Mouse (Mus musculus): ENCODE measurements at regions not wholly inside any gene's neighbourhood (a gene's known extent, or its start where the extent isn't known, plus 50 kb on each side); places are given as distances from the start of the nearest gene placed in this dataset.

DNA sequence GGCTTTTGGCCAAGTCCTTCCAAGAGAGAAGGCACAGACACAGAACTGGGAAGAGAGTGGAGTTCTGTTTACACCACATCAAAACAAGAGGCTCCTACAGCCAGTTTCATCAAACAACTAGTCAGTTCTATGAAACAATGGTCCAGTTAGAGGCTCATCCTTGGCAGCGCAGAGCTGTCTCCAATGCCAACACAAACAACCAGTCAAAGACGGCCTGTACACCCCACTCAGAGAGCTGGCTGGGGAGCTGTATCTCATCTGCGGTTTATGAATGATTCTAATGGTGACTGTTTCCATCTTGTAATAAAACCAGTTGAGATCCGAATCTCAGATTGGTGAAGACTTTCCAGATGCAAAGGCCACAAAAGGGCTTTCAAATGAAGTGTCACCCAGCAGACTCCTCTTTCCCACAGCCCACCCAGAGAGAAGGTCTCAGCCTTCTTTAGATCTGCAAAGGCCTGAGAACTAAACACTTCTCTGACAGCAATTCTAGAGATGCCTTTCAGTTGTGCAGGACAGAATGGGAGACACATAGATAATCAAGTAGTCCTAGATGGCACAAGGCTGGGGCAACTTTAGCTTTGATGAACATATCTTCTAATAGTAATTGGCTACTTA is 343.1 kb upstream of the Rasgrp1 start:
- in situ Hi-C loops (cut with MboI, MseI) = no loop called here

GRCm38 (mm10) chr2:117693537-117693936 is 350.7 kb upstream of the Rasgrp1 start:
- in situ Hi-C loops (cut with MboI, MseI) = no loop called here

- in situ Hi-C loops (cut with MboI, MseI) = no loop called here
Measured at GRCm38 (mm10) chr2:117710173-117710813, 367.5 kb upstream of the Rasgrp1 start.

GRCm38 (mm10) chr2:117724066-117724465 is 381.3 kb upstream of the Rasgrp1 start:
- in situ Hi-C loops (cut with MboI, MseI) = no loop called here

DNA sequence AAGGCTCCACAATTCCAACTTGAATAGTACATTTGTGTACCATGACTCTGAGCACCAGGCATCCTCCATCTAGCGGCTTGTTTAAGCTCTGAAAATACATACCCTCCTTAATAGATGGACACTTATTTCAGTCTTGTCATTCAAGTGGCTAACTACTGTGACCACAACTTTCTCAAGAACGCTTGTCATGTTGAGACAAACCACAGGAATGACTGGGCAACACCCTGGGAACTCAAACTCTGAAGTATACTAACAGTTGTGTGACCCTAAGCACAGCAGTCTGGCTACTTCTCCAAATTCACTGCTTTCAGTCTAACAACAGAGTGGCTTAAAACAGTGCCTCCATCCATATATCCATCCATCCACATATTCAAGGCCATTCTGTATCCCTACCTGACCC is 380.4 kb upstream of the Thbs1 start:
- in situ Hi-C loops (cut with MboI, MseI) = no loop called here

DNA sequence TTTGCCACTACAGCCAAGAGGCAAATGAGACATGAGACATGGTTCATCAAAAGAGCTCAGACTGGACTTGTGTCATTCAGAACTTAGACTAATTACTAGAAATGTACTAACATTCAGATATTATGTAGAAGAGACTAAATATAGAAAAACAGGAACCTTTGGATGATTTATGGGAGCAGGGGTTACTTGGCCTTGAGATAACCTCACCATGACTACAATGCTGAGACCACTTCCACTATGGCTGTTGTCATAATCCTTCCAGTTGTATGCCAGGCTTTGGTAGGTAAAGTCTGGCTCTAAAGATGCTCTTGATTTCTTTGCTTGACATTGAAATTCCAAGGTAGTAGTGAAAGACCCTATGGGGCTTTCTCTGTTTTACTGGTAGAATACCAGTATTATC is 369.3 kb upstream of the Thbs1 start:
- in situ Hi-C loops (cut with MboI, MseI) = no loop called here

GRCm38 (mm10) chr2:117743901-117744300 is 367.8 kb upstream of the Thbs1 start:
- in situ Hi-C loops (cut with MboI, MseI) = no loop called here

- in situ Hi-C loops (cut with MboI, MseI) = no loop called here
Measured at GRCm38 (mm10) chr2:117745767-117746166, 365.9 kb upstream of the Thbs1 start.

DNA sequence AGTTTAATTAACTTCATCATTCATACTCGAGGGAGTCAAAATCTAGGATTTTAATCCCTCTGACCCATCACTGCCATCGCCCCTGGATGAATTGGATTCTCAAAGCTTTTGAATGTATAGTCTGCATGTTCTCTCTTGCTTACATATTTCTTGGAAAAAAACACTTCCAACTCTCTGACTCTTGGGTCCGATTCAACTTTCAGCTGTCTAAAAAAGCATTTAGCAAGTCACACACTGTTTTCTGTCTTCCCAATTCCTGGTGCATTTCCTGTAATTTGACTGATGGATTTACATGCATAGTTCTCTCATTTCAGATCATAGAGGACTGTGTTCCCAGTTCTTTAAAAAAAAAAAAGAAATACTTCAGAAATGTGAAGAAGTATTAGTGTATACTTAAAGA is 364.5 kb upstream of the Thbs1 start:
- in situ Hi-C loops (cut with MboI, MseI) = no loop called here

DNA sequence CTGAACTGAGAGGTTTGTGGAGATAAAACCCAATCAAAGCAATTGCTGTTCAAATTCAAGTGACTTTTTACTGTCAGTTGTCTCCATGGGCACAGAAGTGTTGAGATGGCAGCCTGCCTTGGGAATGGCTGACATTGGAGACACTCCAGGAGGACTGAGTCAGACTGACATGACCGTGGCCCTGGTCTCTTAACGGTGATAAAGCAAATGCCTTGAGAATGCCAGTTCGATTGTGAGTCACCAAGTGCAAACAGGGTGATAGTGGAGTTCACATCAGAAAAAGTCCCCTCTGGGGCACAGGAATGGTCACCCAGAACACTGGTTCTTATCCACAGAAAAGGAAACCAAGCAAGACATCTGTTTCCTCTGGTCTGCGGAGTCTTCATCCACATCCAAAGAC is 362.8 kb upstream of the Thbs1 start:
- in situ Hi-C loops (cut with MboI, MseI) = no loop called here

DNA sequence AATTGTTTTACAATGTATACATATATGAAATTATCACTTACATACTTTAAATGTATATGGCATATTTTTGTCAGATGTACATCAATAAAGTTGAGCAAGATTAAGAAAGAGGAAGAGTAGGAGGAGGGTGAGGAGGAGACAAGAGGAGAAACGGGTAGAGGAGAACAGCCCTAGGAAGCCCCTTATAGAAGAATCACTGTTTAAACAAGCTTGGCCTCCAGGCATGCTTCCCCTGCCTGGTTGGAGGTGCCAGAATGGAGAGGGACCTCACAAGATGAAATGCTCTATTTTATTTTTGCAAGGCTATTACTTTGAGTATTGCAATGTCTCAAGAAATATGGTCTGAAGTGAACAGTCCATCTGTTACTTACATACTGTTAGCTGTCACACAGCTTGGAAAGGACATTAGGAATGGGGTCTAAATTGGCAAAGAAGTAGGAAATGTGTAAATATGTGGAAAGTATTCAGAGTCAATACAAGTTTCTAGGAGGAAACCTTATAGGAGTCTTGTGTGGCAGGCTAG is 352.1 kb upstream of the Thbs1 start:
- in situ Hi-C loops (cut with MboI, MseI) = no loop called here

GRCm38 (mm10) chr2:117763631-117764030 is 348.0 kb upstream of the Thbs1 start:
- in situ Hi-C loops (cut with MboI, MseI) = no loop called here

DNA sequence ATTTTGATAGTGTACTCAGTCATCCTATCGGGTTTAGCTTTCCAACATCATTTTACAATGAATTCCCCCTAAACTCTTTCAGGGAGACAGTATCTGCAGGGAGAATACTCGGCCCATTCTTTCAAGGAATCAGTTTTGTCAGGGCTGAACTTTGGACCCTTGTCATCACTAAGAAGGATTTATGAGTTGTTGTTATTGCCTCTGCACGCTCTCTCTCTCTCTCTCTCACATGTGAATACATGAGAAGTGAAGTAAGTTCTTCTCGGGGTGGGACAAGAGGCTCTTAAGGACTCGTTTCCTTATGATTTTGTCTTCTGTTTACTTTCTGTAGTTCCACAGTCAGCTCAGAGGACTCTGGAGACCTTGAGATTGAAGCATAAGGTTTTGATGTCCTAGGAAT is 346.1 kb upstream of the Thbs1 start:
- in situ Hi-C loops (cut with MboI, MseI) = no loop called here

DNA sequence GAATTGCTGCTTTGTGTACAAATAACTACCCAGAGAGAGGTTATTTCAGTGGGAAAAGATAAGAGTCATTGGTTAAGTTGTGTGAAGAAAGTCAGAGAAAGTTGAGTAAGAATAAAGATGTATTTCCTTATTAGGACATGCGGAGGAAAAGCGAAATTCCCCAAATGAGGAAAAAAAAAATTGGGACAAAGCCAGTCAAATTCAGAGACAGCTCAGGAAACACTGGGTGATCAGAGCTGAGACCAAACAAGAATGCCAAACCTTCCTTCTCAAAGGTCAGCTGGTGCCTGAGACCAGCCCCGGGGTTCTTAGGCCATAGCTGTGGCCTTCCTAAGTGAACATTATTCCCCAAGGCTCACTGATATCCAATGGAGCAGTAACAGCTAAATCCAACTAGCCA is 345.2 kb upstream of the Thbs1 start:
- in situ Hi-C loops (cut with MboI, MseI) = no loop called here

- in situ Hi-C loops (cut with MboI, MseI) = no loop called here
Measured at GRCm38 (mm10) chr2:117769402-117770114, 342.1 kb upstream of the Thbs1 start.

GRCm38 (mm10) chr2:117770115-117770485 is 341.6 kb upstream of the Thbs1 start:
- in situ Hi-C loops (cut with MboI, MseI) = no loop called here

DNA sequence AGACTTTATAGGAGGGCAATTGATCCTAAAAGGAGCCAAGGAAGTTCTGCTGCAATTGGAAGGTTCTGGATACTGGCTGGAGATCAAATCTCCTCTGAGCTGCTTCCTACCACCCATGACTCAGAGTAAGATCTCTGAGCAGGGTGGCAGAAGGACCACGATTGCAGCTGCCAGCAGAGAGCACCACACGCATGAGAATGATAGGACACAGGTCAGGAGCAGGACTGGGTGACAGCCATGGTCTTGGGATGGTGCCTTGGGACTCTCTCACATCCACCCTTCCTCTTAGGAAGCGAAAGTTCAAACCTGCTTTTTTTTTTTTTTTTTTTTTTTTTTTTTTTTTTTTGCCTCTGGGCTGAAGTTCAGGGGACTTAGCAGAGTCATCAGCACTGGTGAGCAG is 331.4 kb upstream of the Thbs1 start:
- in situ Hi-C loops (cut with MboI, MseI) = no loop called here

DNA sequence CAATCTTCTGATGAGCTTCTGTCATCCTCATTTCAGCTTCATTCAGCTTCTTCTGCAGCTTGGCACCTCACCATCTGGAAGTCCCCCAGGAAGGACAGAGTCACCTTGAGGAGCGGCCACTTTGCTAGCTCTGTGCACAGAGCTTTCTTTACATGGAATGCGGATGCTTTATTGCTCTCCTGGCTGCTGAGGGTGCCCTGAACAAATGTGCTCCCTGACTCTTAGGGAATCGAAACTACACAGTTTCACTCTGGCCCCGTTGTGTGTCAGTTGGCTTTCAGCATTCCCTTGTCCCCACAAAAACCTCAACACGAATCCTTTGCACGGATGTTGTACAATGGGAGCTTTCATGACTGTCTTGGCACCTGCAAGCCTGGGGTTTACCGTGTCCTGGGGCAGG is 330.9 kb upstream of the Thbs1 start:
- in situ Hi-C loops (cut with MboI, MseI) = no loop called here

DNA sequence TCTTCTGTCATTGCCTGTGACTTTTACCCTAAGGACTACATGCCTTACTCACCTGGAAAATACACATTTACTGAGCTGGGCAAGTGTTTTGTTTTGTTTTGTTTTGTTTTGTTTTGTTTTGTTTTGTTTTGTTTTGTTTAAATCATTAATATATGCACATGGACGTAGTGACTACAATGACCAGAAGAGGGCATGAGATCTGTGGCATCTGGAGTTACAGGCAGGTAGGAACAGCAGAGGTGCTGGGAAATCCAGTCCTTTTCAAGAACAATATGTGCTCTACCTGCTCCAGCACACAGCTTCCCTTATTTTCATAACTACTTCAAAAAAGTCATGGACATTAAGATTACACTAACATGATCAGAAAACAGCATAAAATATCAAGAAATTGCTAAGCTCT is 324.4 kb upstream of the Thbs1 start:
- in situ Hi-C loops (cut with MboI, MseI) = no loop called here

DNA sequence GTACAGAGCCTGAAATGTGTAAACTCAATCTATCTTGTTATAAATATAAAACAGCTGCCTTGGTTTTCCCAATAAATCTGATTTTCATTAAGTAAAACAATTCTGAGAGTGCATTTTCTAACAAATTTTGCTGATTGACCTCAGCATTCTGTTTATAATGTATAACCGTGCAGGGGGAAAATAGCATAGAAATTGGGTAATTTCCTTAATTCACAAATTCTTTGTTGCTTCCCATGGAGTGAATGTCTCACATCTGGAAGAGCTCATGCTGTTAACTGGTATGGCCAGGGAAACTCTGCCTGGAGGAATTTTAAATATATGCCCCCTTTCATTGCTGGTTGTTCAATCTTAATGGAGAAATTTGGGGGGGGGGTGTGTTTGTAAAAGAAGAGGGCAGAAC is 317.4 kb upstream of the Thbs1 start:
- in situ Hi-C loops (cut with MboI, MseI) = no loop called here

DNA sequence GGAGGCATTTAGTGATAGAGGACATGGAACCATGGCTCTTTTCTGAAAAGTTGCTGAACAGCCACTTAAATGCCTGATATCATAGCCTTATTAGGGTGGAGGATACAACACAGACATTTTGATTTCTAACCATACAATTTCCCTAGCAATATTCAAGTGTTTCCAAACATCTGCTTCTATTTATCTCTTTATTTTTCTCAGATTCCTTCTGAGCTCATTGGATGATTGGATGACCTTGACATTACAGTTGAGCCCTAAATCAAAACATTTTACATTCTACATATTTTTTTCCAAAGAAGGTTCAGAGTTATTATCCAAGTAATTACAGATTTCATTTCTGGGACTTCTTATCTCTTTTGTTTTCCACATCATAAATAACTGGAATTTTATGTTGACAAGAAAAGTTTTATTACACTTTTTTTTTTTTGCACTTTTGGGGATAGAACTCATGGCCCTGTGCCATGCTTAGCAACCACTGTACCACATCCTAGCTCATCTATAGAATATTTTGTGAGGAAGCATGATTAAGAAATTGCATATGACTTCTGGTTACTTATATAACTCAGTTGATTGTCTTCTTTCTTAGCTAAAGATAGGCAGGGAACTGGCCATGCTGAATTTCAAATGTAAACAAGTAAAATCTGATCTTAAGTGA is 309.6 kb upstream of the Thbs1 start:
- in situ Hi-C loops (cut with MboI, MseI) = no loop called here

DNA sequence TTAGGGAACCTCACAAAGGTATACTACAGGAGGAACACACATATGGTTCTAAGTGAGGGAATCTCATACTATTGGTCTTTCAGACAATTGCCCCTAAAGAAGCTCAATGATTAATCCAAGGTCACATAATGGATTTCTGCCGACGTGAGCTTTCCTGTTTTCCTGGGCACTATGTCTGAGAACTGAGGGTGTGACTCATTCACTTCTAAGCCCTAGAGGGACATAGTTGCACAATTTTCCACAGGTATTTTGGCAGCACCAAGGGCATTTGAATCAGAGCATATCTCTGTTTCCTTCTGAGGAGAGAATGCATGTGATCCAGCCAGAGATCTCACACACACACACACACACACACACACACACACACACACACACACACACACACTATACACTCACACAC is 309.0 kb upstream of the Thbs1 start:
- in situ Hi-C loops (cut with MboI, MseI) = no loop called here

DNA sequence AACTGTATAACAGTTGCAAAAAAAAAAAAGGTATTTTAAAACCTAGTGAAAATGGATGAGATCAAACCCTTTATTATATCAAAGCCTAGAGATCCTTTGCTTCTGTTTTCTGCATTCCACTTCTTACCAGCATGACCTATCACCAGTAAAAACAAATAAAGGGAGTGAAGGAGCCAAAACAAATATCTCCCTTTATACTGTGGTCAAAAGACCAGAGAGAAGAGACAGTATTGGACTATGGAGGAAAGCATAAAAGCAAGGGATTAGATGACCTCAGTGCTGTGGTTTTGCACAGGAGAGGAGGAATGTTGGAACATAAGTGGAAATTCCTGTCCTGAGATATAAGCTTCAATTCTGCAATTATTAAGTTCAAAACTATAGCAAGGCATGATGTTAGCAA is 307.0 kb upstream of the Thbs1 start:
- in situ Hi-C loops (cut with MboI, MseI) = no loop called here
